Mouse (Mus musculus) ES-E14 (cell line): Measurements from ENCODE around the gene Vmn2r85.
"Not testable (repeated sequence)": the region's sequence is repeated elsewhere in the genome, so short reads cannot be mapped to it uniquely, and the experiment has no call there.

Source experiments
- MAFK ChIP-seq: IDR thresholded peaks from 2 replicates; pipeline ENCODE4 v1.6.1; 2014; ENCODE audit warnings: mild to moderate bottlenecking, low read depth, low read length, inconsistent platforms; ENCODE audit not compliant: insufficient read depth
- ZNF384 ChIP-seq: IDR thresholded peaks from 2 replicates; pipeline ENCODE4 v1.6.1; 2012; ENCODE audit warnings: low read depth, low read length, inconsistent platforms

GRCm38 (mm10) chr10:130434185-130434898, 4.8 kb upstream of the Vmn2r85 start:
- not testable (repeated sequence) for TF ChIP-seq ZNF384, MAFK
